Mouse (Mus musculus): ENCODE results near the gene Slc2a13. TPM values are rescaled to one million over a fixed set of nuclear protein-coding genes. Genes with fewer than 3 reads are reported as not detected.

Slc2a13 gene
- polyA plus RNA-seq, 1 experiment from 2014 or later: 8.9 TPM

- ATAC-seq (ENCODE audit: low FRiP score) (peak; percentile 88), DNase-seq (ENCODE audit: low spot score) (peak; percentile 45)
- WGBS: 1% methylated on average over 76 of the region's 91 CpGs
- H3K36me3 ChIP-seq (replicated peaks; ENCODE audit: control insufficient read depth, insufficient read depth): no peaks in the 10 kb centered on the region
- peak overlapping the region; percentile 80 for H3K27ac ChIP-seq
- H3K4me2 ChIP-seq (replicated peaks): peak overlapping the region; percentile 66
- no peaks in the 10 kb centered on the region for H3K9me3 ChIP-seq (ENCODE audit: control insufficient read depth, low read length)
- H3K27me3 ChIP-seq (ENCODE audit: control insufficient read depth, insufficient read depth, low read length): no peaks in the 10 kb centered on the region
- H3K9ac ChIP-seq: peak overlapping the region; percentile 84
- peak overlapping the region; percentile 75 for H3K4me3 ChIP-seq (replicated peaks; ENCODE audit: low read length)
- H3K4me1 ChIP-seq (replicated peaks; ENCODE audit: control insufficient read depth, insufficient read depth, low read length): peaks cover 23% of the 10 kb centered on the region
These were observed 516 bp downstream of the Slc2a13 start for GRCm38 (mm10) chr15:91572421-91573069.

- no peak for DNase-seq (ENCODE audit: low spot score)
- WGBS: 7% methylated on average over 8 of the region's 8 CpGs
These were observed 1.1 kb downstream of the Slc2a13 start for GRCm38 (mm10) chr15:91571981-91572380.

DNA sequence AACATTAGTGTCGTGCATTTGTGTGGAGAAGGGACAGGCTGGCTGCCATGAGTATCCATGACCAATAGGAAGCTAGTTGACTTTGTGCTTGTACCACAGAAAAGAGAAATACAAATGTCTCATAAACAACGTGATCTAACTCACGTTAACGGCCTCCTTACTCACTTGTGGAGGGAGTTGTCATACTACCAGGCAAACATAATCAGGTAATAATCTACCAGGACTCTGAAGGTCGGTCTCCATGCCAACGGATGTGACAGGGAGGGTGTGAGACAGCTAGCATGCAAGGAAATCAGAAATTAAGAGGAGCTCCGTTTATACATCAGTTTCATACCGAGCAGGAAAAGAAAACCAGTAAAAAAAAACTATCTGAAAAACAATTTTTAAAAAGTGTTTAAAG is 6.3 kb downstream of the Slc2a13 start:
- Histone ChIP-seq H3K27ac (no peak overlapping the region), H3K9me3 (ENCODE audit: control insufficient read depth, low read length) (no peaks in the 10 kb centered on the region), H3K4me2 (replicated peaks) (no peak overlapping the region), H3K36me3 (replicated peaks; ENCODE audit: control insufficient read depth, insufficient read depth) (no peaks in the 10 kb centered on the region), H3K4me1 (replicated peaks; ENCODE audit: control insufficient read depth, insufficient read depth, low read length) (peaks cover 19% of the 10 kb centered on the region), H3K9ac (no peak overlapping the region), H3K27me3 (ENCODE audit: control insufficient read depth, insufficient read depth, low read length) (no peaks in the 10 kb centered on the region), H3K4me3 (replicated peaks; ENCODE audit: low read length) (no peak overlapping the region)
- no peak for DNase-seq (ENCODE audit: low spot score)
- ATAC-seq (ENCODE audit: low FRiP score): no peak
- WGBS: 71% methylated on average over 8 of the region's 8 CpGs

More at GRCm38 (mm10) chr15:91571981-91572380, 1.1 kb downstream of the Slc2a13 start:
- Histone ChIP-seq H3K9me3 (ENCODE audit: control insufficient read depth, low read length) (no peaks in the 10 kb centered on the region), H3K4me2 (replicated peaks) (peak overlapping the region; percentile 66), H3K36me3 (replicated peaks; ENCODE audit: control insufficient read depth, insufficient read depth) (no peaks in the 10 kb centered on the region), H3K4me1 (replicated peaks; ENCODE audit: control insufficient read depth, insufficient read depth, low read length) (peaks cover 23% of the 10 kb centered on the region), H3K27me3 (ENCODE audit: control insufficient read depth, insufficient read depth, low read length) (no peaks in the 10 kb centered on the region), H3K4me3 (replicated peaks; ENCODE audit: low read length) (peak overlapping the region; percentile 75), H3K9ac (peak overlapping the region; percentile 84), H3K27ac (no peak overlapping the region)
- ATAC-seq (ENCODE audit: low FRiP score): no peak

DNA sequence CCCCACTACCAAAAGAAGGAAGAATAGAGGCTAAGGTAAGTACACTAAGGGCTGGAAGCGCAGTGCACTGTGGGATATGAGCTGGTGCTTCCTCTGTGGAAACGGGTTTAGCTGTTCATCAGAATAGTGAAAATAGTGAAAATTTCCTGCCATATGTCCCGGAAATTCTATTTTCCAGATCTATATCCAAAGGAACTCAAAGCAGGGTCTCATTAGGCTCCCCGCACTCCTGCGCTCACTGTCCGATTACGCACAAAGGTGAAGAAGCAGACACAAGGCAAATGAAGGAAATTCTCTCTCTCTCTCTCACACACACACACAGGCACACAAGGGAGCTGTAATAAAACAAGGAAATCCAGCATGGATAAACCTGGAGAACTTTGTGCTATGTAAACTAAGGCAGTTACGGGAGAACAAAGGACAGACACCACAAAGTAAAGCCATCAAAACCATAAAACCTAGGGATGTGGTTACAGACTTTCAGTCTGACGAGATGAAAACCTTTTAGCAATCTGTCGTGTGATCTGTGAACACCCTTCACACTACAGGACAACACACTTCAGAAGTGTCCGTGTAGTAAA is 7.9 kb downstream of the Slc2a13 start:
- Histone ChIP-seq H3K9me3 (ENCODE audit: control insufficient read depth, low read length) (no peaks in the 10 kb centered on the region), H3K9ac (no peak overlapping the region), H3K27ac (no peak overlapping the region), H3K4me2 (replicated peaks) (no peak overlapping the region), H3K4me1 (replicated peaks; ENCODE audit: control insufficient read depth, insufficient read depth, low read length) (0 out of 2 replicates have a peak, but pooled peaks cover 4% of the 10 kb centered on the region), H3K36me3 (replicated peaks; ENCODE audit: control insufficient read depth, insufficient read depth) (no peaks in the 10 kb centered on the region), H3K27me3 (ENCODE audit: control insufficient read depth, insufficient read depth, low read length) (no peaks in the 10 kb centered on the region), H3K4me3 (replicated peaks; ENCODE audit: low read length) (no peak overlapping the region)
- ATAC-seq (ENCODE audit: low FRiP score): no peak
- DNase-seq (ENCODE audit: low spot score): no peak
- 94% methylated on average over 11 of the region's 11 CpGs for WGBS

DNA sequence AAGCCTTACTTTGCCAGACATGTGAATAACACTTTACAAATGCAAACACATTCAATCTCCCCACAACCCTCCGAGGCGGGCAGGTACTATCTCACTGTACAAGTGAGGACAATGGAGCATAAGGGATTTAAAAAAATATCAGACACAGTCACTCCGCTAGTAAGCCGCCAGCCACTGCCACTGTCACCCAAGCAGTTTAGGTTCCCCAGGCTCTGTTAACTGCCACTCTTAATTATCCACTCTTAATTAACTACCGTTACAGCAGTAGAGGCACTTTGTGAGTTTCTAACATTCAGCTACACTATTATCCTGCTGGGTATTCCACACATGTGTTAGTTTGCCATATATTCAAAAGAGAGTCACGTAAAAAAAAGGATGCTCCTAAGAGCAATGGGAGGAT is 11.3 kb downstream of the Slc2a13 start:
- WGBS: 65% methylated on average over 6 of the region's 6 CpGs
- no peak for ATAC-seq (ENCODE audit: low FRiP score)
- H3K36me3 ChIP-seq (replicated peaks; ENCODE audit: control insufficient read depth, insufficient read depth): no peaks in the 10 kb centered on the region
- DNase-seq (ENCODE audit: low spot score): no peak
- H3K27me3 ChIP-seq (ENCODE audit: control insufficient read depth, insufficient read depth, low read length): no peaks in the 10 kb centered on the region
- no peaks in the 10 kb centered on the region for H3K9me3 ChIP-seq (ENCODE audit: control insufficient read depth, low read length)
- H3K4me3 ChIP-seq (replicated peaks; ENCODE audit: low read length): no peak overlapping the region
- no peak overlapping the region for H3K9ac ChIP-seq
- H3K4me2 ChIP-seq (replicated peaks): no peak overlapping the region
- H3K4me1 ChIP-seq (replicated peaks; ENCODE audit: control insufficient read depth, insufficient read depth, low read length): no peaks in the 10 kb centered on the region
- no peak overlapping the region for H3K27ac ChIP-seq

DNA sequence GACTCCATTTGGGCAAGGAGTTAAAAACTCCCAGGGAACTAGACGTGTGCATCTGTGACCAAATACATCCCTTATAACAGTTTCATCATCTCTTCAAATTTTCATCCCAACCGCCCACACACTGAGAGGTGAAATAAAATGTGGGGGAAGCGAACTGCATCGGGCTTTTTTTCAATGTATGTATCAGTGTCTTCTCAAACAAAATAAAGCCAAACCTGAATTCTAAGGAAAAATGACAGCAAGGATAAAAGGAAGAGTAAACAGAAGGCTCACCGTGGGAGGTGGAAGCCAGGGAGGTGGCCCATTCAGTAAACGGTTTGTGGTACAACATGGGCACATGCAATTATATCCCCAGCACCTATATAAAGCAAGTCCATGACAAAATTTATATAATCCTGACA is 17.7 kb downstream of the Slc2a13 start:
- WGBS: 81% methylated on average over 6 of the region's 6 CpGs
- H3K27me3 ChIP-seq (ENCODE audit: control insufficient read depth, insufficient read depth, low read length): no peaks in the 10 kb centered on the region

DNA sequence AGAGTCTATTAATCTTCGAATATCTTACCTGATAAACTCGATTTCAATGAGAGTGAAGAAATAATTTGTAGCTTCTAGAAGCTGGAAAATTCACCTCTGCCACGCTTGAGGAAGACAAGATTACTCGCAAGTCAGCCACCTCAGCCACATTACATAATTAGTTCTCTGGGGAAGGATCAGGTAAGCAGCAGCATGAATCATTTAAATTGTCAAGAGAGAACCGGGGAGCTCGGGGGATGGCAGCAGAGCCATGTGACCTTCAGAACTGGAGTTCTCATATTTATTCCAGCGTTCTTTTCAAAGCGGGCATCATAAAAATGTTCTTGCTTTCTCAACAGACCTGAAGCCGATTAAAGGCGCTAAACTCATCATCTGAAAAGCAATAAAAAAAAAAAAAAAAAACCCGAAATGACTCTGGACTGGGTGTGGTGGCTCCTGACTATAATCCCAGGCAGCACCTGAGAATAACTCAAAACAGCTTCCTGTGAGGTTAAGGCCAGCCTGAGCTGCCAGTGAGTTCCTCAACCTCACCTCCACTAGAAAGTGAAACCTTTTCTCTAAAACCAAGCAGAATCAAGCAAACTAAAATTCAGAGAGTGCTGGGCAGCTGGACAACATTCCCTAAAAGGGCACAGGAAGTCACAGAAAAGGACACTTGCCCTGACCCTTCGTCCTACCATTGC is 24.3 kb downstream of the Slc2a13 start:
- Histone ChIP-seq H3K36me3 (replicated peaks; ENCODE audit: control insufficient read depth, insufficient read depth) (no peaks in the 10 kb centered on the region), H3K4me2 (replicated peaks) (no peak overlapping the region), H3K27ac (no peak overlapping the region), H3K4me1 (replicated peaks; ENCODE audit: control insufficient read depth, insufficient read depth, low read length) (no peaks in the 10 kb centered on the region), H3K9ac (no peak overlapping the region), H3K4me3 (replicated peaks; ENCODE audit: low read length) (no peak overlapping the region), H3K27me3 (ENCODE audit: control insufficient read depth, insufficient read depth, low read length) (no peaks in the 10 kb centered on the region), H3K9me3 (ENCODE audit: control insufficient read depth, low read length) (no peaks in the 10 kb centered on the region)
- ATAC-seq (ENCODE audit: low FRiP score) (no peak), DNase-seq (ENCODE audit: low spot score) (no peak)
- 72% methylated on average over 12 of the region's 12 CpGs for WGBS

More for the DNA sequence above, 17.7 kb downstream of the Slc2a13 start:
- H3K27ac ChIP-seq: no peak overlapping the region
- no peak overlapping the region for H3K4me3 ChIP-seq (replicated peaks; ENCODE audit: low read length)
- H3K4me2 ChIP-seq (replicated peaks): no peak overlapping the region
- H3K9ac ChIP-seq: no peak overlapping the region
- no peaks in the 10 kb centered on the region for H3K4me1 ChIP-seq (replicated peaks; ENCODE audit: control insufficient read depth, insufficient read depth, low read length)
- DNase-seq (ENCODE audit: low spot score) (no peak), ATAC-seq (ENCODE audit: low FRiP score) (no peak)
- H3K9me3 ChIP-seq (ENCODE audit: control insufficient read depth, low read length): no peaks in the 10 kb centered on the region
- no peaks in the 10 kb centered on the region for H3K36me3 ChIP-seq (replicated peaks; ENCODE audit: control insufficient read depth, insufficient read depth)

DNA sequence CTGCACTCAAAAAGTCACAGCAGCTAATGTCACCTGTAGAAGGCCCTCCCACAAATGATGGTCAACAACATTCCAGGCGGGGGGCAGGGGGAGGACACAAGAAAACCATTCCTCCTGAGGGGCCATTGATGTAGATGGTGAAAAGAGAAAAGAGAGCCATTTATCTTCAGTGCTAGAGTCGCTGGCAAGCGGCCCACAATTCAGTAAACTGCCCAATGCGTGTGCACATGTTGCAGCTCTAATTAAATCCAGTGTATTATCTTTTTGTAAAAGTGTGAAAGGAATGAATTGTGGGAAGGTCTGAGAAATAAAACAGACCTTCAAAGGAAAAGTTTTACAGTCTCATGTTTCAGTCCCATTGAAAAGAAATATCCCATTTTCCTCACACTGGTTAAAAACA is 28.5 kb downstream of the Slc2a13 start:
- Histone ChIP-seq H3K36me3 (replicated peaks; ENCODE audit: control insufficient read depth, insufficient read depth) (no peaks in the 10 kb centered on the region), H3K9me3 (ENCODE audit: control insufficient read depth, low read length) (no peaks in the 10 kb centered on the region), H3K4me3 (replicated peaks; ENCODE audit: low read length) (no peak overlapping the region), H3K9ac (no peak overlapping the region), H3K27ac (no peak overlapping the region), H3K4me1 (replicated peaks; ENCODE audit: control insufficient read depth, insufficient read depth, low read length) (no peaks in the 10 kb centered on the region), H3K4me2 (replicated peaks) (no peak overlapping the region), H3K27me3 (ENCODE audit: control insufficient read depth, insufficient read depth, low read length) (no peaks in the 10 kb centered on the region)
- no peak for ATAC-seq (ENCODE audit: low FRiP score)
- DNase-seq (ENCODE audit: low spot score): no peak
- WGBS: 59% methylated on average over 4 of the region's 4 CpGs

DNA sequence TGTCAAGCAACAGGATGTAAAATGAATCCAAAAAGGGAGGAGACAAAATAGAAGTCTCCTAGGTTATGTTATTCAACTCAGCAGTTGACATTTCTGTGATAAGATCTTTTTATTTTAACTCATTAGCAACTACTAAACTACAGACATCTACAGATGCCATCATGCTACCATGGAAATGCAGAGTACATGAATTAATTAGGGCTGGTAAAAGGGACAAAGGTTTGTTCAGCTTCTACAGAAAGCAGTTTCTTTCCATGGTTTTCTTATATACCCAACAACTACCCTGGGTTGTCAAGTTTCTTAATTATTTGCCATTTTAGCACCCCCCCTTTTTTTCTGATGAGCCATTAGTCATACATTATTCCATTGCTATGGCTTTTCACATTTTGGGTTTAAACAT is 34.6 kb downstream of the Slc2a13 start:
- no peak overlapping the region for H3K9ac ChIP-seq
- H3K27me3 ChIP-seq (ENCODE audit: control insufficient read depth, insufficient read depth, low read length): no peaks in the 10 kb centered on the region
- no peak overlapping the region for H3K4me3 ChIP-seq (replicated peaks; ENCODE audit: low read length)
- no peaks in the 10 kb centered on the region for H3K9me3 ChIP-seq (ENCODE audit: control insufficient read depth, low read length)
- H3K4me2 ChIP-seq (replicated peaks): no peak overlapping the region
- H3K4me1 ChIP-seq (replicated peaks; ENCODE audit: control insufficient read depth, insufficient read depth, low read length): no peaks in the 10 kb centered on the region
- ATAC-seq (ENCODE audit: low FRiP score) (no peak), DNase-seq (ENCODE audit: low spot score) (no peak)
- H3K27ac ChIP-seq: no peak overlapping the region
- H3K36me3 ChIP-seq (replicated peaks; ENCODE audit: control insufficient read depth, insufficient read depth): no peaks in the 10 kb centered on the region
